Mouse (Mus musculus): Measurements from ENCODE around the gene Phf14.

The Phf14 gene

DNA sequence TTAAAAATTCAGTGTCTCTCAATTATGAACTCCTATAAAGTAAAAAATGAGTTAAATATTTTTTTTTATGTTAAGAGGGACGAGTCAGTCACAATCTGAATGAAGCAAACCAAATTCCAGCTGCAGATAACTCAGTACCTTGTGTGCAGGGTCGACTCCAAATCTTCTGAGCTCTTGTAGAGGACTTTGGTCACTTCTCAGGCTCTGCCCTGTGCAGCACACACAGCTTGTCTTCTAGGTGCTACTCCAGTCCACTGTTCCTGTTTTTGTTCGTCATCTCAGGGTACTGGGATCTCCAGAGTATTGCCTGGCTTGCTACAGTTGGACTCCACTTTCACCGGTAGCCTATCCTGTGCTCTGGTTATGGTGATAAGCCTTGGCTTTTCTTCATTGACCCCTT, 113.1 kb downstream of the Phf14 start:
- no peak for DNase-seq (ENCODE audit: low read depth, low spot score)

DNA sequence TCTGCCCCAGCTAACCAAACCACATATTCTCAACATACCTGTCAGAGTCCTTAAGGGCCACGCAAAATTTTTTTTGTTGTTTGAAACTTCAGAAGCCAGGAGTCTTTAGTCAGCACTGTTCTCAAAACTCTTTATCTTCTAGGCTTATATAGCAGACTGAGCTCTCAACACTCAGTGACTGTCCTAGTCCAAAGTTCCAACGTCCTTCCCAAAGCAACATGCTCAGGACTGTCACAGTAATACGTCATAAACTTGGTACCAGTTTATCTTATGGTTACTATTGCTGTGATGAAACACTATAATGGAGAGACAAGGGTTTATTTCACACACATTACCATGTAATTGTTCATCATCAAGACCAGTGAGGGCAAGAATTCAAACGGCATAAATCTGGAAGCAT, 113.9 kb downstream of the Phf14 start:
- DNase-seq (ENCODE audit: low read depth, low spot score), result no peak

DNA sequence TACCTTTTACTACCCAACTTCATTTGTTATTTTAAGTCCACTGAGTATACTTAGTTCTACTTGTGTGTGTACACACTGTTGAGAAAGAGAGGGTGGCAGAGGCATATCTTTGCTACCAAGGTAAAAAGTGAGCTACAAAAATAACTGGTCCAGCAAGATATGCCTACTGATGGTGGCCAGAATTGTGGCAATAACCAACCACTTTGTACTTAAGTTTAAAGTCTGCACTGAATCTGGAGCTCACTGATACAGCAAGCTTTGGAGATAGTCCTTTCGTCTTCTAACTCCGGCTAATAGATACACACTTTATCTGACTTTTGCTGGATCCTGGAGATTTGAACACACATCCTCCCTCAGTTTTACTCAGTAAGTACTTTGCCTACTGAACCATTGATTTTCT, 115.8 kb downstream of the Phf14 start:
- no peak for DNase-seq (ENCODE audit: low read depth, low spot score)

DNA sequence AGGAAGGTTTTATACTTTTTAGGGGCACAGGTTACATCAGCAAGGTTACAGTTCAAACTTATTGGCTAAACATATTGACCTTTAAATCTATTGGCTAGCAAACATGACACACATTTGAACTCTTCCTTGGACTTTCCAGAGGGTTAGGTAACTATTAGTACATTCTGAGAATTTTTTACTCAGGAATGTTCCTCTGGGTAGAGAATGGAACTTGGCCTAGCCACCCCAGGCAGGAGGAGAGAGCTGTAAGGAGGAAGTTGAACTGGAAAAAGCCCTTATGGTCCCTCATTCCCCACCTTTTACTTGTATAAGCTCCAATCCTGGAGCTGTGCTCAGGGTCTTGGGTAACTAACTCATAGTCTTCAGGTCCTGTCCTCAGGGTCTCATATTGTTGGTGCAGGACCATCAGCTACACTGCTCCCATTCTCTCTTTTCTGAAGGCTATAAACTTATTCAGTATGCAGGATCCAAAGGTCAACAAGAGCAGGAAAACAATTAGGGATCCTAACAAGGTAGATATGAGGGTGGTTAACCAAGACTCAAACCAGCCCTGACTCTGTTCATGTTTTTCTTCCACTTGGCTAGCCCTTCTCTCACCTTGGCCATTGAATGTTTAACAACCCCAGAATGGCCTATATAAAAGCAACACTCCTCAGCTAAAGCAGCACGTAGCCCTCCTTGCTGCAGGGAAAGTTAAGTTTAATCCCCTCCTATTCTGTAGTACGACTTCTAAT, 119.4 kb downstream of the Phf14 start:
- DNase-seq (ENCODE audit: low read depth, low spot score), result no peak

DNA sequence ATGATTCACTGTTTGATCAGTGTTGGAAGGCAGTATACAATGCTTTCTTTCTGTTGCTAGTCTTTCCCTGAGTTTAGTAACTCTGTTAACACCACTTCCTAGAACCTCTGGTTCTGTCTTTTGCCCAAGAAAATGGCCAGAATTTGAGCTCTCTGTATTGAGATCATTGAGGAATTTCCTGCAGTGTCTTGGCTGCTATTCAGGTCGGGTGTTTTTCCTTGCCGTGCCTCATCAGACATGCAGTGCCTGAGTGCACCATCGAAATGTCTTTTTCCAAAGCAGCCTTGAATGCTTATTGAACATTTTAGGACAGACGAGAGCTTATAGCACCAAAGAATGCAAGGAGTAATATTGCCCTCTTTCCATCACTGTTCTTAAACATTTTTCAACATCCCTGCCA, 127.0 kb downstream of the Phf14 start:
- DNase-seq (ENCODE audit: low read depth, low spot score), result no peak

DNA sequence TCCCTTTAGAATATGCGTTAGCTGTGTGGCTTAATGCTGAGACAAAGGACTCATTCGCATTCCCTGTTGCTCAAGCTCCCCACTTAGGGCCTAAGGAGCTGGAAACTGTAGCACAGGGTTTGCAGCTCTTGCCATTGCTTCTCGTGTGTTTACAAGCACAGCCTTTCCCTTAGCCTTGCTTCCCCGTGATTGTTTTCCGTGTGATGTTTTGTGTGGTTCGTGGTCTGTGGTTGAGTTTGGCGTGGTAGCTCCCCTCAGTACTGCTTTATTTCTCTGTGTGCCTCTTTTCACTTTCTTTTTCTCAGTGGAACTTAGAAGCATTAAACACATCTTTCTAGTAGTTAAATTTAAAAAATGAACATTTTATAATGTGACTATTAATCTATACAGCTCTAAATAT, 130.7 kb downstream of the Phf14 start:
- peak; percentile 76 for DNase-seq (ENCODE audit: low read depth, low spot score)

DNA sequence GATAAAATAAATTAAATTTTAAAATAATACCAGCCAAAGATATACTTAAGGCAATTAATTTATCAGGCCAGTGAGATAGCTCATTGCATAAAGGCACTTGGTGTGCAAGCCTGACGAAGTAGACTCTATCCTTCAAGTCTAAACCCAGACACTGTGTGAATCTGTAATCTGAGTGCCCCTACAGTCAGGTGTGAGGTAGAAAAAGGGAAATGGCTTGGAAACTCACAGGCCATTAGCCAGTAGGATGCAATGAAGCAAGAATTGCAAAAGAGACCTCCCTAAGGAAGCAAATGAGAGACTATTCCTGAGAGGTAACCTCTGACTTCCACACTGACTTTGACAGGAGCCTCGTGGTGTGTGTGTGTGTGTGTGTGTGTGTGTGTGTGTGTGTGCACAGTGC, 145.3 kb downstream of the Phf14 start:
- no peak for DNase-seq (ENCODE audit: low read depth, low spot score)

DNA sequence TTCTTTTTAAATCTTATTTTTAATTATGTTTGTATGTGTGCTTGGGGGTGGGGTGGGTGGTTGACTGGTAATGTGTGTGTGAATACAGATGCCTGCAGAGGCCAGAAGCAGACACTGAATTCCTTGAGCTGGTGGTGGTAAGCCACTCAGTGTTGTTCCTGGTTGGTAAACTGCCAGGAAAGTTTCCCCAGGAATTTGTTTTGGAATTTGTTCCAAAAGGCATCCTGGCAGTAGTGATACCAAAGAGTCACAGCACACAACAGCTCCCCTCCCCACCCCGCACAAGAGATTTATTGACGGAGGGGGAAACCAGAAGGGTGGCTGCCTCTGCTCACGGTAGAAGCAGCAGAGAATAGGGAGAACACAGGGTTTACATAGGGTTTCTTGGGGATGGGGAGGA, 146.5 kb downstream of the Phf14 start:
- no peak for DNase-seq (ENCODE audit: low read depth, low spot score)

DNA sequence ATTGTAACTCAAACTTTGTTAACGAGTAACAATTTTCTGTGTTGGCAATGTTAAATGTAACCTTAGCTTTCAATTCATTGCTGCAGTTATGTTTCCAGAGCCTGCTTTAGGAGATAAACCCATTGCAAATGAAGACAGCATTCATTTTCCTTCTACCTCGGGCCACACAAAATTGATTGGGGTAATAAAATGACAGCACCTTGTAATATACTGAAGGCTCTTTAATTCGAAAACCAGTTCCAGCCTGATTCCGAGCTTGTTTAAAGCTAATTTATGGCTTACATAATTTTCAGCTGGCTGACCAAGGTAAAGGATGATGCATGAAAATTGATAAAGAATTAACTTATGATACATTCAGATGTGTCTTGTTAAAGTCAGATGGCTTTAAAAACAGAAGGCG, 151.1 kb downstream of the Phf14 start:
- no peak for DNase-seq (ENCODE audit: low read depth, low spot score)

DNA sequence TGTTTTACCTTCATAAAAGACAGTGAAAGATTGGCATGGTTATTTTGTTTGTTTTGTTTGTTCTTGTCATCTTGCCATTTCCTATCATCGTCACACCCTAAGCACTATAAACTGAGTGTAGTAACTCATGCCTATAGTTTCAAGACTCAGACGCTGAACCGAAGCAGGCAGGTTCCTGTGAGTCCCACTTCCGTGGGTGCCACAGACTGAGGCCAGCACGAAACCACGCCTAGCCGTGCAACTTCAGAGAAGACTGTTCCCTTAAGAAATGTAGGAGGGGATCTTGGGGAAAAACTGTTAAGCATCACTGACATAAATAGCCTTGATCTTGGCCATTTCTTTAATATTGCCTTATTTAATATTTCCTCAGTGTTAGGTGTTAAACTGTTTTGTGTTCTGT, 152.4 kb downstream of the Phf14 start:
- peak; percentile 8 for DNase-seq (ENCODE audit: low read depth, low spot score)

DNA sequence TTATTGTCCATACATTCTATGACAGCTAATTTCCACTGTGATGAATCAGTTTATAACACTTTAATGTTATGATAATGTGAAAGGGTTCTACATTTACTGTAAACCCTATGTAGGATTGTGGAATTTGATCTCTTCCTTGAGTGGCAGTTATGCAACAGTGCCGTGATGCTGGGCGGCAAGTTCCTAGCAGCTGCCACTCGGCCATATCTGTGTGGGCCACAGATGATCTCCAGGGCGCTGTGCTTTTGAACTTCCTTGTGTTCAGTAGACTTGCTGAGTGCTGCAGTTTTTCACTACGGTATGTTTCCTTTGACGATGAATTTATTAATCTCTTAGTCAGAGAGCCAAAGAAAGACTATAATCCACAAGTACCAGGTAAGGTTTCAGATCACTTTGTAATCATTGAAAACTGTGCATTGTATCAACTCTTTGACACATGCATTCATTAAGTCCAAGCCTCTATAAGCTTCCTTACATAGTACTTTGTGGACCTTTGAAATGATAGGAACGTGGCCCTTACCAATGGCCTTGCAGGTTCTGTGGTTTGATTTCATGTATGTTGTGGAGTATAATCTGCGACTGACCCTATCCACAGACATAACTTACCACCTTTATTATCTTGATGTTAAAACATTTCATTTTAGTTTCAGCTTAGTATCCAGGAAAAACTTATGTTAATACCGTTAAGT, 153.0 kb downstream of the Phf14 start:
- DNase-seq (ENCODE audit: low read depth, low spot score), result no peak

DNA sequence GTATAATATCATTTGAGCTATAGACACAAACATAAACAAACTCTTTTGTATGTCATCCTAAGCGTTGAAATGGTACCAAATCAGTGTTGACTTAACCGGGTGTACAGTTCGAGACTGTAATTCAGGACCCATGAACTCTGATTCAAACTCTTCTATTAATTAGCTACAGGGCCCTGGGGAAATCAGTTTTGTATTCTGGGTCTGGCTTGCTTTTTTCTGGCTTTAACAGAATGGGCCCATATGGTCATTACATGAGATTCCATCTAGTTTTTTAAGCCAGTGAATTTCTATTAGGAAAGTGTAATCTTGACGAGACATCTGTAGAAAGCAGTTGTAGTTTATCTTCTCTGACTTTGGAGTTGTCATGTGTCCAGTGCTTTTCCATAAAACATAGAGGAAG, 160.3 kb downstream of the Phf14 start:
- DNase-seq (ENCODE audit: low read depth, low spot score), result no peak

DNA sequence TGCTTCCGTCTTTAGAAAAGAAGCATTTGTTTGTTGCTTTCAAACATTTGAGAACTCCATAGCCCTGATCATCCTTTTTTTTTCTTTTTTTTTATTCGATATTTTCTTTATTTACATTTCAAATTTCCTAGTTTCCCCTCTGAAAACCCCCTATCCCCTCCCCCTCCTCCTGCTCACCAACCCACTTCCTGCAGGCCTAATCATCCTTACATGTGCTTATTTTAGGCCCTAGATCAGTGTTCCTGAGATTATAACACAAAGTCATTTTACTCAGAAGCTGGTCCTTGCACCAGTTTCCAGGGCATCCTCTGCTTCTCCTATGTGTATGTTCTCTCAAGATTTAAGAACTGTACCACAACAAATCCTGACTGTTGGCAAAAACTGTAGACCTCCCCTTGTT, 161.7 kb downstream of the Phf14 start:
- no peak for DNase-seq (ENCODE audit: low read depth, low spot score)

DNA sequence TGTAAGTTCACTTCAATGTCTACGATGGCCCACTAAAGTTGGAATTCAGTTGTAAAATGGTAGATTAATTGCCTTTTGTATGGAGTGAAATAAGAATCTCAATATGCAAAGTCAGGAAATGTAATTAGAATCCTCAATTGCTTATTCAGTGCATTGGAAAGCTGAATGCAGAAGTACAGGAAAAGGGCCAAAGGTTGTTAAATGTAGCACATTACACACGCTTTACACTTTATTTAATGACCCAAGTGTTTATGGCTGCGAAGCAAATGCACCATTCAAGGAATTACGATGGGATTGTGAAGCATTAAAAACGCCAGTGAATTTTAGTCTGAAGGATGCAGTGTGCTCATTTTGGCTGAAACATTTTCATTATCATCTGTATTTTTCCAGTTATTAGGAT, 167.0 kb downstream of the Phf14 start:
- no peak for DNase-seq (ENCODE audit: low read depth, low spot score)

DNA sequence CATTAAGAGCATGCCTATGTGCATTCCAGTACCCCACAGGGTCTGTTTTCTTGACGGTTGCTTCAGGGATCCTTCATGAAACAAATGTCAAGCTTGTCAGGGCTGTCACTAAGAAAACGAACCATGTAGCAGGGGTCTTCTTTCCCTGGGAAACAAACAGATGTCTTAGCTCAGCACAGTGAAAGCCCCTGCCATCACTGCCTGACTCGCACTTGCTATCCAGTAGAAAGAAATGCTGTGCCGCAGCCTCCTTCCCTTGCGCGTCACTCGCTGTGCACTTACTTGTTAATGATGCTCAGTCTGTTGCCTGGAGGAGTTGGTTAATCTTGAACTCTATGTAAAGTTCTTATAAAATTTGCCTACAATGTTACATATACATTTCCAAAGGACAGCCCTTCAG, 169.7 kb downstream of the Phf14 start:
- DNase-seq (ENCODE audit: low read depth, low spot score), result no peak

DNA sequence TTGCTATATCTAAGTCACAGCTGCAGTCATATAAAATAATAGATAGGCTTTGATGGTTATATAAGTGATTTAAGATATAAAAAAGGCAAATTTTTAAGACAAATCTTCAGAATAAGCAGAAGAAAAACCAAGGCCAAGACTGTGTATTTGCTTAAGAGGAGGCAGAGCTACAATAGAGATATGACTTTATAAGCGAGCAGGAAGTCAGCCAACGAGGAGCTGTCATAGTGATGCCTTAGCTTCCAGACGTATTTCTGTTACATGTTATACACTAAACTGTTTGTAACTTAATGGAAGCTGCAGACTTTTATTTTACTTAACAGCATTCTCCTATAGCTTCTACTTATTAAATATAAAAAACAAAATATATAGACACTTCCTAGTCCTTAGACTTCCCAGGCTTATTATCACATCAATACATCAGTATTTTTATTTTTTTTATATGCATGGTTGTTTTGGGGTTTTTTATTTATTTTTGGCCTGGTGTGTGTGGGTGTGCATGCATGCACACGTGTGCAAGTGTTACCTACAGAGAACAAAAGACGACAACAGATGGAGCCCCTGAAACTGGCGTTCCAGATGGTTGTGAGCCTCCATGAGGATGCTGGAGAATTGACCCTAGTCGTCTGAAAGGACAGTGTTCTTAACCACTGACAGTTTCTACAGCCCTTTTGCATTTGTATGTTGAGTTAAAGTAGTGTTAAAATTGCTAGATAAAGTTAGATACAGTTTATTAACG, 170.4 kb downstream of the Phf14 start:
- DNase-seq (ENCODE audit: low read depth, low spot score), result no peak

DNA sequence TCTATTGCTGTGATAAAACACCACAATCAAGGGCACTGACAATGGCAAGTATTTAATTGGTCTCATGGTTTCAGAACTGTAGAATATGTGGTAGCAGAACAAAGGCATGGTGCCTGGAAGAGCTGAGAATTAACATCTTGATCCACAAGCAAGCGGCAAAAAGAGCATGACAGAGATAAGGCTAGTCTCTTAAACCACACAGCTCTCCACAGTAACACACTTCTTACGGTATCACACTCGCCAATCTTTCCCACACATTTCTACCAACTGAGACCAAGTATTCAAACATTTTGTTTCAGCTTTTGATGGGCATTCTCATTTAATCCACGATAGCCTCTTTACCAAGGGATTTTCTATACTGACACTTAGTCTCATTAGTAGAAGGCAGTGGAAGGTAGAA, 171.7 kb downstream of the Phf14 start:
- no peak for DNase-seq (ENCODE audit: low read depth, low spot score)

DNA sequence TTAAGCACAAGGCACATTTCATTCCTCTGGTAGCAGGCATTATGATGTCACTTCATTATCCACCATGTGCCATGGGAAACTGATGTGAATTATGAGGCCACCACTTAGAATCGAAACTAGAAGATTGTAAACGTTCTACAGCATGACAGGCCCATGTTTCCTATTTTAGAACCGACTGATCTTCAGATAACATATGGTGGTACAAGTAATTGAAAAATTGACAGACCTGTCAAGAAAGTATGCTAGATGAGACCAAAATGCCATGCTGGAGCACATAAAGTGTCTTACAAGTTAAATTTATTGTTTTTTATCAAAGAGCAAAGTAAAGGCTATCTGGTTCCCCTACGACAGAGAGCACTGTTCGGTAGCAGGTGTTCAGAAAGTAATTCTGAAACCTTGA, 172.8 kb downstream of the Phf14 start:
- peak; percentile 41 for DNase-seq (ENCODE audit: low read depth, low spot score)

DNA sequence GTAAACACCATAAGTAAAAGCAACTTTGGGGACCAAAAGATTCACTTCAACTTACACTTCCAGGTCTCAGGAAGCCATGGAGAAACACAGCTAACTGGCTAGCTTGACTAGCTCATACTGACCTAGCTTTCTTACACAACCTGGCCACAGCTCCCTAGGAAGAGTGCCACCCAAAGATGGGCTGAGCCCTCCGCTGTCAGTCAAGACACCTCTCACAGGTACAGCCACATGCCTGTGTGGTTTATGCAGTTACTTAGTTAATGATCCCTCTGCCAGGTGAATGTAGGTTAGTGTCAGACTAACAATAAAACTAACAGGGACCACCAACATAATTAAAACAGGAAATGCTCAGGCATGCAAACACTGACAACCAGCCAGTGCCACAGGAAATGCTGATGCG, 174.1 kb downstream of the Phf14 start:
- peak; percentile 10 for DNase-seq (ENCODE audit: low read depth, low spot score)

DNA sequence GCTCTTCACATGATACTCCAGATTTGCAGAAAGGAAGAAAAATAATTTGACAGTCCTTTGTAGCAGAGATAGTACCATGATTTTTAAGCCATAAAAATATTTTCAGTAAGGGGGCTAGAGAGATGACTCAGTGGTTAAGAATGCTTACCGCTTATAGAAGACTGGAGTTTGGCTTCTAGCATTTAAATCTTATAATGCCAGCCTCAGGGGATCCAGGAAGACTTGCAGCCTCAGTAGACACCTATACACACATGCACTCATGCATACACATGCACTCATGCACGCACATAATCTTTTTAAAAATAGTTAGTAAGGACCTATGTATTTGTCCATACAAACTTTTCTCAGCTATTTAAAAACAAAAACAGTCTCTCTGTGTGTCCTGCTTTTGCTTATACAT, 174.5 kb downstream of the Phf14 start:
- no peak for DNase-seq (ENCODE audit: low read depth, low spot score)

DNA sequence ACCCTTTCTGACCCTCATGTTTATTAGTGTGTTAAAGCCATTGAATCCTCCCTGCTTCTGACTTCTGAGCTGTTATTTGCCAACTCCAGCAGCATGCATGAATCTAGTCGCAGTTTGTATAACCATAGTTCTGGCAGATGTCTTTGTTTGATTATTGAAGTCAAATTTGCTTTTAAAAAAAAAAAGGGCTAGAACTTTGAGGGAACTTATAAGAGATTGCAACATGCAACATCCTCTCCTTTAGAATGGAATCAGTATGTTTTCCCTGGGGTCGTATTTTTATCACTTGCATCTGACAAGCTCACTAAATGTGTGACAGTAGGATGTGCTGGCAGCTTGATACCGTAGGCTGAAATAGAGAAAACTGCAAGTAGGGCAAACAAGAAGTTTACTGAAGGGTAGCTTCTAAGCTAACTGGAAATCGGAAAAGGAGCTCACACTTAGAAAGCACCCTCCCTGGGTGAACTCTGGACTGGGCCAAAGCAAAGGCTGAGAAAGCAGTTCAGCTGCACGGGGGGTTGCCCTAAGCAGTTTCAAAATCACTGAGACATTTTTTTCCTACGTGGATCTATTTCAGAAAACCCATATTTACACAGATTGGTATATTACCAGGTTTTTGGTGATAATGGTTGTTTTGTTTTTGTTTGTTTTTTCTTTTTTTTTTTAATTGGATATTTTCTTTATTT, 175.1 kb downstream of the Phf14 start:
- DNase-seq (ENCODE audit: low read depth, low spot score), result no peak

DNA sequence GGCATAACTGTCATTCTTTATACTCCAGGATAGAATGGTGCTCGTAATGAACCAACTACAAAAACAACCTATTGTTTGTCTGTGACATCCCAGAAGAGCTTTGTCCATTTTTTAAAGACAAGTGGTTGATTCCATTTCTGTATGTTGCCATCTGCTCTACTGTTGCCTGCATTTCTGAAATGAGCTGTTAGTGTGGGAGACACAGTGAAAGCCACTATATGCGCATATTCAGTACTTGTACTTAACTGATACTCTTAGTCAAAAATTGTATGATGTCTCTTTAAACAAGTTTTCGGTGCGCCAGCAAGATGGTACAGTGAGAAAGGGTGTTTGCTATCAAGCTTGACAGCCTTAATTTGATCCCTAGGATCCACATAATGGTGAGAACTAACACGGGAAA, 177.1 kb downstream of the Phf14 start:
- no peak for DNase-seq (ENCODE audit: low read depth, low spot score)

Measured in CD4-positive helper T cell, adult 2 months (primary cell).